Mouse (Mus musculus): Measurements from ENCODE around the gene Lrrc25. TPM values are rescaled to one million over a fixed set of nuclear protein-coding genes. Genes with fewer than 3 reads are reported as not detected.

The Lrrc25 gene
- total and polyA plus RNA-seq, 2 experiments, result 1.4 to 7.0 TPM

DNA sequence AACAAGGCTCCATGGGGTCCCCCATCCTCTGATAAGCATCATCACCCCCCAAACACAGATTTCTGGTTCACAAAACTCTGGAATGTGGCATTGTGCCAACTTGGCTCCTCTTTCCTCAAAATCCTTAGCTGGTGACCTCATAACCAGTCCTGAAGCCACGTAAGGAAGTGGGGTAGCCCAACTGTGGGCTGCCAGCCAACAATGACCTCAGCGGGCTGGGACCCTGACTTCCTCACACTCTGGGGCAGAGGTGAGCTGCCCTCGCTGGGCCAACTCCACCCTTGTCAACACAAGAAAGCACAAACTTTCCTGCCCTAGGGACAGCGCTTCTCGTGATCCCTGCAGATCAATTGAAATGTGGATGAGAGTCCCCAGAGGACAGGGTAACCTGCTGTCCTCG, 18.1 kb downstream of the Lrrc25 start:
- Histone ChIP-seq H3K27me3 (ENCODE audit: control insufficient read depth, insufficient read depth, low read length) (no peaks in the 10 kb centered on the region), H3K4me1 (ENCODE audit: control insufficient read depth, insufficient read depth, low read length) (peaks cover 37% of the 10 kb centered on the region), H3K27ac (replicated peaks; ENCODE audit: insufficient read depth, low read depth, low read length) (peak overlapping the region; percentile 66), H3K4me3 (ENCODE audit: insufficient read depth, low read depth, low read length) (no peak overlapping the region), H3K79me2 (ENCODE audit: control insufficient read depth, insufficient read depth, low read length) (no peaks in the 10 kb centered on the region), H3K36me3 (ENCODE audit: control insufficient read depth, insufficient read depth, low read length) (no peaks in the 10 kb centered on the region), H3K9ac (ENCODE audit: low read depth, low read length) (no peak overlapping the region)
- TF ChIP-seq CTCF (IDR thresholded peaks at IDR 0.05; ENCODE audit: low read depth, low read length), result no peak
- TF ChIP-seq POLR2A (IDR thresholded peaks at IDR 0.05; ENCODE audit: extremely low read depth, insufficient read depth, low read length), result no peak
- DNase-seq (ENCODE audit: extremely low read depth, low read depth, low spot score), result peak; percentile 97
- WGBS, result 3% methylated on average over 6 of the region's 6 CpGs

GRCm38 (mm10) chr8:70635527-70635926, 19.6 kb downstream of the Lrrc25 start:
- 60% methylated on average over 6 of the region's 6 CpGs for WGBS
- Histone ChIP-seq H3K4me3 (ENCODE audit: insufficient read depth, low read depth, low read length) (no peak overlapping the region), H3K9ac (ENCODE audit: low read depth, low read length) (no peak overlapping the region), H3K4me1 (ENCODE audit: control insufficient read depth, insufficient read depth, low read length) (peaks cover 40% of the 10 kb centered on the region), H3K27ac (replicated peaks; ENCODE audit: insufficient read depth, low read depth, low read length) (no peak overlapping the region), H3K36me3 (ENCODE audit: control insufficient read depth, insufficient read depth, low read length) (no peaks in the 10 kb centered on the region), H3K27me3 (ENCODE audit: control insufficient read depth, insufficient read depth, low read length) (no peaks in the 10 kb centered on the region), H3K79me2 (ENCODE audit: control insufficient read depth, insufficient read depth, low read length) (no peaks in the 10 kb centered on the region)
- DNase-seq (ENCODE audit: extremely low read depth, low read depth, low spot score), result peak; percentile 22
- TF ChIP-seq POLR2A (IDR thresholded peaks at IDR 0.05; ENCODE audit: extremely low read depth, insufficient read depth, low read length) (no peak), CTCF (IDR thresholded peaks at IDR 0.05; ENCODE audit: low read depth, low read length) (no peak)

DNA sequence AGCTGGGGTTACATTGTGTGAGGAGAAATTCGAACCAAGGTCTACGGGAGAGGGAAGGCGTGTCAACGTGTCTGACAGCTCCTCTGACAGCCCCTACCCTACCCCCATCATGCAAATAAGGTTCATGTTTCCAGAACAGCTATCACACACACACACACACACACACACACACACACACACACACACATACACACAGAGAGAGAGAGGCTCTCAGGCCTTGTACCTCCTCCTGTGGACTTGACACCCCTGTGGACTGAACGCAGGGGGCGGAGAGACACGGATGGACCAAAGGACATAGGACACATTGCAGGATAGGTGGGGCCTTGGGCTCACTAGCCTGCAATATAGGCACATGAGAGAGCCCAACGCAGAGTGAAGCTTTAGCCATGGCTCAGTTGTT, 20.9 kb downstream of the Lrrc25 start:
- H3K36me3 ChIP-seq (ENCODE audit: control insufficient read depth, insufficient read depth, low read length), result no peaks in the 10 kb centered on the region
- no peak overlapping the region for H3K9ac ChIP-seq (ENCODE audit: low read depth, low read length)
- peak; percentile 74 for DNase-seq (ENCODE audit: extremely low read depth, low read depth, low spot score)
- H3K79me2 ChIP-seq (ENCODE audit: control insufficient read depth, insufficient read depth, low read length), result no peaks in the 10 kb centered on the region
- no peaks in the 10 kb centered on the region for H3K27me3 ChIP-seq (ENCODE audit: control insufficient read depth, insufficient read depth, low read length)
- H3K27ac ChIP-seq (replicated peaks; ENCODE audit: insufficient read depth, low read depth, low read length), result no peak overlapping the region
- H3K4me1 ChIP-seq (ENCODE audit: control insufficient read depth, insufficient read depth, low read length), result peaks cover 38% of the 10 kb centered on the region
- no peak for TF ChIP-seq POLR2A (IDR thresholded peaks at IDR 0.05; ENCODE audit: extremely low read depth, insufficient read depth, low read length)
- TF ChIP-seq CTCF (IDR thresholded peaks at IDR 0.05; ENCODE audit: low read depth, low read length), result no peak
- no peak overlapping the region for H3K4me3 ChIP-seq (ENCODE audit: insufficient read depth, low read depth, low read length)
- WGBS, result 28% methylated on average over 8 of the region's 8 CpGs

- Histone ChIP-seq H3K27me3 (ENCODE audit: control insufficient read depth, insufficient read depth, low read length) (no peaks in the 10 kb centered on the region), H3K9ac (ENCODE audit: low read depth, low read length) (no peak overlapping the region), H3K4me1 (ENCODE audit: control insufficient read depth, insufficient read depth, low read length) (peaks cover 22% of the 10 kb centered on the region), H3K36me3 (ENCODE audit: control insufficient read depth, insufficient read depth, low read length) (no peaks in the 10 kb centered on the region), H3K79me2 (ENCODE audit: control insufficient read depth, insufficient read depth, low read length) (no peaks in the 10 kb centered on the region), H3K4me3 (ENCODE audit: insufficient read depth, low read depth, low read length) (no peak overlapping the region), H3K27ac (replicated peaks; ENCODE audit: insufficient read depth, low read depth, low read length) (no peak overlapping the region)
- 73% methylated on average over 9 of the region's 9 CpGs for WGBS
- TF ChIP-seq CTCF (IDR thresholded peaks at IDR 0.05; ENCODE audit: low read depth, low read length) (no peak), POLR2A (IDR thresholded peaks at IDR 0.05; ENCODE audit: extremely low read depth, insufficient read depth, low read length) (no peak)
- DNase-seq (ENCODE audit: extremely low read depth, low read depth, low spot score), result no peak
These were observed 22.8 kb downstream of the Lrrc25 start for GRCm38 (mm10) chr8:70638752-70639151.

DNA sequence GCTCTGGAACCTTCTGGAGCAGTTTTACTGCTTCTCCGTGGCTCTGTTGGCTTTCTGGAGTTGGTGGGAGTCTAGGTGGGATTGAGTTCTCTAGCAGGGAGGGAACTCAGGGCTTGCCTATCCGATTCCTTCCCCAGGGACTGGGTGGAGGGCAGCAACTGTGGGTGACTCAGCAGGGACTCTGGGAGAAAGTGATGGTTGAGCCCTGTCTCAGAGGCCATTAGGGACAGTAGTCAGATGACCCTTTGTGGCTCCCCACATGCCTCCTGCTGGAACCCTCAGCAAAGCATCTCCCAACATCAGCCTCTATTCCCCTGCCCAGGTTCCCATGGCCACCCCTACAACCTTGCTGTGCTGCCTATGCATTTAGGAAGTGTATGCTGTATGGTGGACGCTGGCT, 27.1 kb downstream of the Lrrc25 start:
- no peak for TF ChIP-seq CTCF (IDR thresholded peaks at IDR 0.05; ENCODE audit: low read depth, low read length)
- no peak for TF ChIP-seq POLR2A (IDR thresholded peaks at IDR 0.05; ENCODE audit: extremely low read depth, insufficient read depth, low read length)
- H3K36me3 ChIP-seq (ENCODE audit: control insufficient read depth, insufficient read depth, low read length), result no peaks in the 10 kb centered on the region
- no peak overlapping the region for H3K9ac ChIP-seq (ENCODE audit: low read depth, low read length)
- no peaks in the 10 kb centered on the region for H3K79me2 ChIP-seq (ENCODE audit: control insufficient read depth, insufficient read depth, low read length)
- H3K27ac ChIP-seq (replicated peaks; ENCODE audit: insufficient read depth, low read depth, low read length), result no peak overlapping the region
- H3K4me1 ChIP-seq (ENCODE audit: control insufficient read depth, insufficient read depth, low read length), result peaks cover 28% of the 10 kb centered on the region
- 87% methylated on average over 3 of the region's 3 CpGs for WGBS
- no peaks in the 10 kb centered on the region for H3K27me3 ChIP-seq (ENCODE audit: control insufficient read depth, insufficient read depth, low read length)
- H3K4me3 ChIP-seq (ENCODE audit: insufficient read depth, low read depth, low read length), result no peak overlapping the region
- DNase-seq (ENCODE audit: extremely low read depth, low read depth, low spot score), result no peak

DNA sequence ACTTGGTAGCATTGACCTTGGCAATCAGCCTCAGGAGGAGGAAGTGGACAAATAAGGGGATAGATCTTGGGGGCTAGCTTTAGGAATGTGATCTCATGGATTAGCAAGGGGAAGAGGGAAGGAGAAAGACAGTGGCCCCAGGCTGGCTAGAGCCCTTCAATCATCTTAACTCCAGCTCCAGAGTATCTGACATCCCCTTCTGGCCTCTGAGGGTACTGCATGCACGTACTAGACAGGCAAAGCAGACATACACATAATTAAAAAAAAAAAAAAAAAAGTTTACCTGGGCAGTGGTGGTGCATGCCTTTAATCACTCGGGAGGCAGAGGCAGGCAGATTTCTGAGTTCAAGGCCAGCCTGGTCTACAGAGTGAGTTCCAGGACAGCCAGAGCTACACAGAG, 28.1 kb downstream of the Lrrc25 start:
- no peak overlapping the region for H3K27ac ChIP-seq (replicated peaks; ENCODE audit: insufficient read depth, low read depth, low read length)
- H3K4me1 ChIP-seq (ENCODE audit: control insufficient read depth, insufficient read depth, low read length), result peaks cover 35% of the 10 kb centered on the region
- no peaks in the 10 kb centered on the region for H3K27me3 ChIP-seq (ENCODE audit: control insufficient read depth, insufficient read depth, low read length)
- H3K79me2 ChIP-seq (ENCODE audit: control insufficient read depth, insufficient read depth, low read length), result no peaks in the 10 kb centered on the region
- TF ChIP-seq CTCF (IDR thresholded peaks at IDR 0.05; ENCODE audit: low read depth, low read length) (no peak), POLR2A (IDR thresholded peaks at IDR 0.05; ENCODE audit: extremely low read depth, insufficient read depth, low read length) (no peak)
- H3K4me3 ChIP-seq (ENCODE audit: insufficient read depth, low read depth, low read length), result no peak overlapping the region
- 92% methylated on average over 2 of the region's 2 CpGs for WGBS
- H3K9ac ChIP-seq (ENCODE audit: low read depth, low read length), result no peak overlapping the region
- DNase-seq (ENCODE audit: extremely low read depth, low read depth, low spot score), result no peak
- no peaks in the 10 kb centered on the region for H3K36me3 ChIP-seq (ENCODE audit: control insufficient read depth, insufficient read depth, low read length)

All from liver, adult 2 months (tissue).